Mouse (Mus musculus): ENCODE results near the gene Rasal3.

The Rasal3 gene

DNA sequence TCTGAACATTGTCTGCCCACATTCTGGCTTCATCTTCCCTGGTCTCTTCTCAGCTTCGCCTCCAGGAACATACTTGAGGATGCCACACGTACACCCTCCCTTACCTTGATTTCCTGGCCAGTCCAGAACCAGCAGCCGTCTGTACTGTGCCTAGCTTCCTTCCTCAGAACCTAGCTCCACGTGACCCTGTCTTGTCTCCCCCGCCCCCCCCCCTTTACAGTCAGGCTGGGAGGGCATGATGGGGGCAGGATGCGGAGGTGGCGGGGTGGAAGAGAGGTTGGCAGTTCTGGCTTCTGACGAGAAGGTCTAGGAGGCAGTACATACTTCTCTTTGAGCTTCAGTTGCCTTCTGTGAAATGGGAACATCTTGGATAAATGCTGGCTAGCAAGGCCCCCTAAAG lies at the start of gene Rasal3:
Rasal3 (minus strand) TSS at position 167 of the 400 bp plus-strand sequence.
- peak; percentile 10 for DNase-seq (ENCODE audit: low spot score)

DNA sequence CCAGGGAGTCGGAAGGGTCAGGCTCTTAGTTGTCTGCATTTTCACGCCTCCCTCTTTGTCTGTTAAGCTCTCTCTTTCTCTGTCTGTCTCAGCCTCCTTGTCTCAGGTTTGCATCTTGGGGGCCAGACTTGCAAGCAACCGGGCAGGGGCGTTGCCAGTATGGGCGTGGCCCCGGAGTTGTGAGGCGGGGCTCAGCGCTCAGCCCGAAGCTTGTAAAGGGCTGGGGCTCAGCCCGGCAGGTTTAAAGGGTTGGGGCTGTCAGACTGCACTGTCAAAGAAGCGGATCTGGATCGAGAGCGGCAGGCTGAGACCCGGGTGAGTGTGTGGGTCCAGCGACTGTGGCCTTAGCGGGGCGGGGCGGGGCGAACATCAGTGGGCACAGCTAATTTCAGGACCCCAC lies 49.1 kb upstream of the Rasal3 start, which contains the start of gene Cyp4f39:
Cyp4f39 (plus strand) TSS at position 242 of the 400 bp plus-strand sequence.
- DNase-seq (ENCODE audit: low spot score), result peak; percentile 1

DNA sequence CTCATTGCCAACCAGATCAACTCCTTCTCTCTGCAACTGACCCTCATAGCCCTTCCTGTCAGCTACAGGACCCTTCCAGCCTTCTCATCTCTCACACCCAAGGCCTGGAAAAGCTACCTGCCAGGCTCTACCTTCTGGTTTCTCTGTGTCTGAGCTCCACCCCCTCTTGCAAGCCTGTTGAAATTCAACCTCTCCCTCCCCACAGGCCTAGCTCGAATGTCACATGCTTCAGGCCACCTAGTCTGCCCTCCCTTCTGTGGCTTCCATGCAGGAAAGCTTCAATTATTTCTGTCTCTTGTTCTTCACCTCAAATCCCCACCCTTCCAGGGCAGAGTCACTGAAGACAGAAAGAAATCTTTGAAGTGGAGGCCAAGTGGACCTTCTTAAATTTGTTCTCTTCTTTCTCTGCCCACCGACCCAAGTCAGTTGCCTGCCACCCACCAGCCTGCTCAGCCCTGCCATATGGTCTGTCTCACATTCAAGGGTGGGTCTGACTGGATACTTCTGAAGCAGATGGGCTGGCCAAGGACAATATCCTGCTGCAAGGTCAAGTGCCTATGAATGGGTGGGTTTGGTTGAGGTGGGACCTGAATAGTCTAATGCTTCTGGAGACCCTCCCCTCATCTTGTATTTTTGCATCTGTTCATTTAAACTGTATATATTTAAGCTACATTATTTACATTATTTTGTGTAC lies 47.6 kb upstream of the Rasal3 start:
- DNase-seq (ENCODE audit: low spot score), result no peak

DNA sequence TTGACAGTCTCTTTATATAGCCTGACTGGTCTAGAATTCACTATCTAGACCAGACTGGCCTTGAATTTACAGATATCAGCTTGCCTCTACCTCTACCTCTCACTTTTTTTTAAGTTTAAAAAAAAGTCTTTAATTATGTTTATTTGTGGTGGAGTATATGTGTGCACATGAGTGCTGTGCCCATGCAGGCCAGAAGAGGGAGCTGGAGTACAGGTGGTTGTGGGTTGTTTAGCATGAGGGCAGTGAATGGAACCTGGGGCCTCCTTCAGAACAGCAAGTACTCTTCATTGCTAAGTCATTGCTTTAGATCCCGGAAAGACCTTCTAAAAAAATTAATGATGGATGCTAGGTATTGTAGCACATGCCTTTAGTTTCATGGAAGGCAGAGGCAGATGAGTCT lies 45.7 kb upstream of the Rasal3 start:
- DNase-seq (ENCODE audit: low spot score), result no peak

DNA sequence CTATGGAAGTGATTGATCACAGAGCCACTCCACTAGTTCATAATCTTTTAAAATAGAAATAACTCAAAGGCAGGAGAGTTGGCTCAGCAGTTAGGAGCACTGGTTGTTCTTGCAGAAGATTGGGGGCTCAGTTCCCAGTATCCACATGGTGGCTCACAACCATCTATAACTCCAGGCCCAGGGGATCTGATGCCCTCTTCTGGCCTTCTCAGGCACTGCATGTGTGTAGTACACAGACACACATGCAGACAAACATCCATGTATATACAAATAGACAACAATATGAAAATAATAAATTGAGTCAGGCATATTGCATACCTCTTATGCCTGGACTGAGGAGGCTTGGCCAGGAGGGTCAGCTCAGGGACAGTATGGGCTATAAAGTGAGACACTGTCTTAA lies 43.8 kb upstream of the Rasal3 start:
- DNase-seq (ENCODE audit: low spot score), result no peak

DNA sequence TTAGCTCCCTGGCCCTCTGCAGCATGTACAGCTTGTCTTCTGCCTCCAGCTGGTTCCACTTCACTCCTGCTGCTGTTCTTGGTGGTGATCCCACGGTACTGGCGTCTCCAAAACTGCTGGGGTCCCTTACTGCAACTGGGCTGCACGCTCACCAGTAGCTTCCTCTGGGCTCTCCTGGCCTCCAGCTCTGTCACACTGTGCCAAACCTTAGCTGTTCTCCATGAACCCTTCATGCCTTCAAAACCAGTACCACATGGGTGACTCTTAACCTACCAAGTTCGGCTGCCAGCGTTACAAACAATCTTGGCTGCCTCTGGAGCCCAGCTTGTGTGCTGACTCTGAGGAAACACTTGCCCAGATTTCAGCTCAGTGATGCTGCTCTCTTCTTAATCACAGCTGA lies 41.6 kb upstream of the Rasal3 start:
- no peak for DNase-seq (ENCODE audit: low spot score)

DNA sequence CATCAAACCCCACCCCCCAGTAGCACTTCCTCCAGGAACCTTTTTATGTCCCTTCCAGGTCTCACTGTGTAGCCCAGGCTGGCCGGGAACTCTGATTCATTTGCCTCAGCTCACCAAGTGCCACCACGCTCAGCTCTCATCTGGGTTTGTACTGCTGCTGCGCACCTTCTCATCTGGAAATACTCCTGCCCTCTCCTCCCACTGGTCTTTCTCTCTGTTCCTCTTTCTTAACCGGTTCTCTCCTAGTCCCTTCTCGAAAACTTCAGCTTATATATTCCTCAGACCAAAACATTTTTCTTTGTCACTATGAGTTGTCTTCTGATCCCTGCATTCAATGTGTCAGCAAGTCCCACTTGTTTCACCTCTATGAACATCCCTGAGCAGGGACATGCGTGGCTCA lies 39.9 kb upstream of the Rasal3 start:
- DNase-seq (ENCODE audit: low spot score), result no peak

DNA sequence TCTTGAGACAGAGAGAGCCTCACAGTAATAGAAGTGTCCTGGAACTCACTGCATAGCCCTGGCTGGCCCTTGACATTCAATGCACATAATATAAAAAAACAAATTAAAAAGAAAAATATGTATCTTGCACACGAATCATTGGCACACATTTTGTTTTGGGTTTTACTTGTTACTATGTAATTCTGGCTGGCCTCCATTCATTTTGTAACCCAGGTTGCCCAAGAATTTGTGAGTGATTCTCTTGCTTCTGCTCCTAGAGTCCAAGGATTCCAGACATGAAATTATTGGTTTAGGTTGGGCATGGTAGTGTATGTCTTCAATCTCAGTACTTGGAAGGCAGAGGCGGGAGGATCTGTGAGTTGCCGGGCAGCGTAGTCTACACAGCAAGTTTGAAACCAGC lies 33.7 kb upstream of the Rasal3 start:
- DNase-seq (ENCODE audit: low spot score), result no peak

DNA sequence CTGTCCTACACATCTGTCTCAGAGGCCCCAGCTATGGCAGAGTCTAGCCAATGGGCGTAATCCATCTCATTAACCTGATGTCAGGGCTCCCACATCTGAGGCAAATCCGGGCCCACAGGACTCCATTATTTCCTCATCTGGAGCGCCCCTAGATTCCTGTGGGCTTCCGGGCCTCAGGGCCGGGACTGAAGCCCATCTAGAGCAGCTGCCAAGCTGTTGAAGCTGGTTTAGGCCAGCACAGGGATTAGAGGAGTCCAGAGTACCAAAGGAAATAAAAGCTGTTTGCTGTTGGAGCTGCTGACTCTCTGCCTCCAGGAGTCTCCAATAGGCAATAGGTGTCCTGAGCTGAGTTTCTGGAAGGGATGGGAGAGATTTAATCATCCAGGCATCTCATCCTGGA lies 31.8 kb upstream of the Rasal3 start:
- no peak for DNase-seq (ENCODE audit: low spot score)

DNA sequence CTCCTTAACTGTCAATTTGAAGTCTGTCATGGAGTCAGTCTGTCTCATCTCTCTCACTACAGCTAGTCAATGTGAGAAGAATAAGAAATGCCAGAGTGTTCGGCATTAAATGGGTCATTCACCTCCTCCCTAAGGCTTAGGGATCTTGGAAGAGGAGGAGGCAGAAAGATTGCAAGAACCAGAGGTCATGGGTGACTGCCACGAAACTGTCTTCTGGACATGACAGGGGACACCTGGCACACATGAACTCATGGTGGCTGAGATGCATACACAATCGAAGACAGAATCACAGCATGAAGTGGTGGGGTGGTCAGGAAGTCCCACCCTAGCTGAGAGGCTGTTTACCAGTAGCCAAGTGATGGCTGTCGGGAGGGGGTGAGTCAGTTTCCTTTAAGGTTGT lies 30.9 kb upstream of the Rasal3 start:
- DNase-seq (ENCODE audit: low spot score), result no peak

DNA sequence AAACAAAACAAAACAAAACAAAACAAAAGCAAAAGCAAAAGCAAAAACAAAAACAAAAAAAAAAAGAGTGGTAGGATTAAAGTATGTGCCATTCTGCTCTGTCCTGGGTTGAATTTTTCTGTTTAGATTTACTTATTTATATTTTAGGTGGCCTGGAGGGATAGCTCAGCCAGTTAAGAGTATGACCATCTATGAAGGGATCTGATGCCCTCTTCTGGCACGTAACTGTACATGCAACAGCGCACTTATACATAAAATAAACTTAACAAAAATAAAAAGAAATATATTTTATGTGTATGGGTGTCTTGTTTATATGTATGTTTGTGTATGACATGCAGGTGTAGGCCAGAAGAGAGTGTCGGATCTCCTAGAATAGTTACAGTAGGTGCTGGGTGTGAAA lies 28.6 kb upstream of the Rasal3 start:
- DNase-seq (ENCODE audit: low spot score), result no peak

DNA sequence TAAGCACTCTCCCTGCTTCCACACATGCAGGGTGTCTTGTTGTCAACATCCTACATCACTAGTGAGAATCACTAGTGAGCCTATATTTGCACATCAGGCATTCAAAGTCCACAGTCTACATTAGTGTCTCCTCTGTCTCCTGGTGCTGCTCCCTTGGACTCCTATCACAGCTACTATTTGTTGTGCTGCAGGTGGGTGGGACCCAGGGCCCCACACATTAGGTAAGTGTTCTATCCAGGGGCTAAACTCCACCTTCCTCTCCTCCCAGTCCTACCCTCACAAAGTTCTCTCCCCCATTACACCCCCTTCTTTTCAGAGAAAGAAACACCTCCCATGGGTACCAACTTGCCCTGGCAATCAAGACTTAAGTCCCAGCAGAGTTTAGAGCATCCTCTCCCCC lies 23.2 kb upstream of the Rasal3 start:
- DNase-seq (ENCODE audit: low spot score), result no peak

DNA sequence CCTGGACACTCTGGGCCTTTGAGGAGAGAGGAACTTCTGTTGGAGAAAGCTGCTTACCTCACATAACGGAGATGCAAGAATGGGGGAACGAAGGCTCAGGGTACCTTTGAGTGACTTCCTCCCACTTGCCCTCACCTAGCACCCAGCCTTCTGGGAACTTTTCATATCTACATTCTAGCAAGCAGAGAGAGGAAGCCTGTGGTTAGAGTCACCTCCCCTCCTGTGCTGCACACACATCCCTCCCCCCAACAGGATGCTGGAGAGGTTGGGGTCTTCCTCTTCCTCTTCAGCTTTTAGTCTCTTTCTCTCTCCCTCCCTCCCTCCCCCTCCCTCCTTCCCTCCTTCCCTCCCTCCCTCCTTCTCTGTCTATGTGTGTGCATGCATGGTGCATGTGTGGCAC lies 20.7 kb upstream of the Rasal3 start, which contains the start of gene Pglyrp2:
Pglyrp2 (minus strand) TSS at position 134 of the 400 bp plus-strand sequence.
- DNase-seq (ENCODE audit: low spot score), result peak; percentile 27

DNA sequence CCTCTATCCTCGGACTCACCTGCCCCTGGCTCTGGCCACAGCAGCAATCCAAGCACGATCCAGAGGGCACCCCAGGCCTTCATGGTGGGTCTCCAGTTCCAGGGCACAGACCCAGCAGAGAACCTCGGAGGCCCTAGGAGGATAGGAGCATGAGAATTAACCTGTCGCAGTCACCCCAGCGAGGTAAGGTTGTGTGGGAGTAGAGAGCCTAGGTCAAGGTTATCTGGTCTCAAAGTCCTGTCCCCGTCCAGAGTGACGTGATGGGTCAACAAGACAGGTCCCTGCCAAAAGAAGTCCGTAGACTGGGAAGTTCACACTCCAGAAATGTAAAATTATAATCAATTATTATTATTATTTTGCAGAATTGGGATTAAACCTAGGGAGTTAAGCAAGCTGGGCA lies 17.4 kb upstream of the Rasal3 start:
- DNase-seq (ENCODE audit: low spot score), result no peak

DNA sequence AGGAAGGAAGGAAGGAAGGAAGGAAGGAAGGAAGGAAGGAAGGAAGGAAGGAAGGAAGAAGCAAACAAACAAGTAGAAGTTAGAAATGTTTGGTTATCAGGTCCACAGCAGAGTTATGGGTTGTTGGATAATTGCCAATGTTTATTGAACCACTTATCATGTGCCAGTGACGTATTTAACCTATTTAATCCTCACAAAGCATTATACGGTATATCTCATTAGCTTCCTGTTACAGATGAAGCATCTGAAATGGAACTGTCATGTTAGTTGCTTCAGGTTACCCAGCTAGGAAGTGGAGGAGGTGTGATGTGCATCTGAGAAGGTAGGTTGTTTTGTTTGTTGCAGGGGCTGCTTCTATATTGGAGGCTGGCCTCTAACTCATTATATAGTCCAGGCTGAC lies 16.6 kb upstream of the Rasal3 start:
- DNase-seq (ENCODE audit: low spot score), result no peak

DNA sequence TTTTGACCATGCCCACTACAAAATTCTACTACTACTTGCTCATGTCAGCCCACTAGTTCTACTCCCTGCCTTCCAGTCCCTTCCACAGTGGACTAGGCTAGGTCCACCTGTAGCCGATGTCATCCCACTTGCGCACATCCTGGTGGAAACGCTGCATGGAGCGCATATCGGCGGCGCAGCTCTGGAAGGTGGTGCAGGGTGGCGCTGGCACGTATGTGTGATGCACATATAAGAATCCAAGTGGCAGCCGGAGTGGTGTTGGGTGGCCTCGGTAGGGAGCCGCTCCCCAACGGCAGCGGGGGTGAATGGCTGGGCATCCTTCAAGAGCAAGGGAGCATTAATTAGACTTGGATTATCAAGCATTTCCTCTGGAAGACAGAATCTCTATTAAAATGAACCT lies 13.4 kb upstream of the Rasal3 start:
- no peak for DNase-seq (ENCODE audit: low spot score)

DNA sequence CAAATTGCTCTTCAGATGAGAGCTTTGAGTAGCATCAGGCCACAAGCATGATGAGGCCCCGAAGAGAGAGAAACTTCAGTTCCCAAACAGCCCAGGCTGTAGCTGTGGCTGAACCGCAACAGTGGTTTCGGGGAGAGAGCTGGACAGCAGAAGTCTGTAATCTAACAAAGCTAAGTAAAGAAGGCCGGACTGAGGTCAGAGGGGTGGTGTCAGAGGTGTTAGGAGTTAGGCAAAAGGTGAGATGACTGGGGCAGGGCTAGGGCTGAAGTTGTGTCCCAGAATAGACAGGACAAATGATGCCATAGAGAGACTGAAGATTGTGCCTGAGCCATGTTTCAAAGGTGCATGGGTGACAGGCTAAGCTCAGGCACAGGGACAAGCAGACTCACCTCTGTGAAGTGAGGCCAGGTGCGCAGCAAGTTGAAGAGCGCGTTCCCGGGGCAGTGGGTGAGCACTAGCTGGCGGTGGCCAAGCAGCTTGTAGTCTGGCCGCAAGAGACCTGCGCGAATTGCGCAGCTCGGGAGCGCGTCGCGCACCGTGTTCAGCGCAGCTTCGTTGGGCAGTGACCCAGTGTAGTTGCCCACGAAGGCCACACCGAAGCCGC lies 12.1 kb upstream of the Rasal3 start:
- no peak for DNase-seq (ENCODE audit: low spot score)

DNA sequence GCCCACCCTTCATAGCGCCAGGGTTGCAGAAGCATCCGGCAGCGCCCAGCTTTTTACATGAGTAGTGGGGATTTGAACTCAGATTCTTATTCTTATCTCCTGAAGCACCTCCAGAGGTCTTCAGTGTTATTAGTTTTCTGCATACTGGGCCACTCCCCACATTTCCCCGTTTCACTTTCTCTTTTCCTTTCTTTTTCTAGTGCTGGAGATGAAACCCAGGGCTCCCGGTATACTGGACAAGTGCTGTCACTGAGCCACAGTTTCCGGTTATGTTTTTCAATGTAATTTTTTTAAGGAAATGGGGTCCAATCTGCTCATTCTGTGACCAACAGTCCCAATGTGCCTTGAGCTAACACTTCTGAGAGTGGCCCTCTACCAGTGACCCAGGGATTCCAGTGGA lies 8.5 kb upstream of the Rasal3 start:
- no peak for DNase-seq (ENCODE audit: low spot score)

DNA sequence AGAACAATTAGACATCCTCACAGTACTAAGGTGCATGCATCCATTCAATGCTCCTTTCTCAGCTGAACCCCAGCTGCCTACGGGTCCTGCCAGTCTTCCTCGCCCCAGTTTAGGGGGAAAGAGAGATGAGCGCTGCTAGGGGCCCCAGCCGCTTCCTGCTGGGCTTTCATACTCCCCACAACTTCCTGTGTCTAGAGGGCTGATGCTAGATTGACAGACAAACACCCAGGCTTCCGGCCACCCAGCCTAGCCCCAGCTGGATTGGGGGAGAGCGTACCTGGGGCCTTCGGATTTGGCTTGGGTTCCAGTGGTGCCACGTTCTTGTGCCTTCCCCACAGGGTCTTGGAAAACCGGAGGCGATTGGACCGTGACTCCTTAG lies 615 bp downstream of the Rasal3 start:
- peak; percentile 36 for DNase-seq (ENCODE audit: low spot score)

DNA sequence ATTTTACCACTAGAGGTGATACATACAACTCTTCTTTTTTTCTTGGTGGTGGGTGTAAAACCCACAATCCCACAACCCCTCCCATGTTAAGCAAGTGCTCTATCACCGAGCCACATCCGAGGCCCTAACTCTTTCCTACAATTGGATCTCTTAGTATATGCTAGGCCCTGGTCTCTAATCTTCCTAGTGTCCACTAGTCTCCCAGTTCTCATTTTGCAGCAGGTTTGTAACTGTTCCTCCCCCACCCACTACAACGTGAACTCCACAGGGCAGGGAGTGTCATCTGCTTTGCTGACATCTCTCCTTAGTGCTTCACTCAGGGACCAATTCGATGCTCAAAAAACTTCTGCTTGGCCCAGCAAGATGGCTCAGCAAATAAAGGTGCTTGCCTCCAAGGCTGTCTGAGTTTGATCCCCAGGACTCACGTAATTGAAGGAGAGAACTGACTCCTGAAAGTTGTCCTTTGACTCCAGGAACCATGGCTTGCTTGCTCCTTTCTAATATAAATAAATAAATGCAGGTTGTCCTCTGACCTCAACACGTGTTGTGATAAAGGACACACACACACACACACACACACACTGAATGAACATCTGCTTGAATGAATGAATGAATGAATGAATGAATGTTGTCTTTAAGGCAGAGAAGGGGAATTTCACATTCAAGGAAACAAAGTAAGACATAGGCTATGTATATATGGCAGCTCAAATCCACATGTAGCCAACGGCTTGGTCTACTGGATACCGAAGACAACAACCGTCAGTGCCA lies 1.2 kb downstream of the Rasal3 start:
- no peak for DNase-seq (ENCODE audit: low spot score)

DNA sequence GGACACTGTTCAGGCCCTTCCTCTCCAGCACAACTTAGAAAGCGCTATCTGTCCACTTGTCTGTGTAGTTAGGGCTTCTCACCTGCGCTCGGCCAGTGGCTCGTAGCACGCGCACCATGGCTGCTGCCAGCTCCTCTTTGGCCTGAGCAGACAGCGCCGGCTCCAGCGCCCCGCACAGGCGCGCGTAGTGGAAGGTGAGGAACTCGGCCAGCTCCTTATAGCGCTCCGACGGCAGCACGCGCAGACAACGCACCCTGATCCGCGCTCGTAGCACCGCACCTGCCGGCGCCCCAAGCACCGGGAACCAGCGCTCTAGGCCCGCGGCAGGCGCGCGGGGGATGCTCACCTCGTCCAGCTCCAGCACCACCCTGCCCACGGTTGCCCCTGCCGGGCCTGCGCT lies 7.1 kb downstream of the Rasal3 start:
- no peak for DNase-seq (ENCODE audit: low spot score)

DNA sequence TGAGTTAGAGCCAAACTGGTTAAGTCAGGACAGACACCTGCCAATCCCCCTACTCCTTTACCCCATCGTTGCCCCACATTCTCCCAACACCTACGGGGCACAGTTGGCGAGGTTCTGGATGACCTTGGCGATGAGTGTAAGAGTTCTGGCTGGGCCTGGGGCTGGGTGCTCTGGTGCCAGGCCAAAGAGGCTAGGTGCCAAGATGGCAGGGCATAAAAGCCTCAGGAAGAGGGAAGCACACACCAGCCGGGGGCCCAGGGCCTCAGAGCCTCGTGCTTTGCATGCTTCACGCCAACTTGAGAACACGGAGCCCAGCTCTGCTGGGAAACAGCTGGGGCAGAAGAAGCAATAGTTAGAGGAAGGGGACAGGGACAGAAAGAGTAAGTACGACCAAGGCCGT lies 9.4 kb downstream of the Rasal3 start:
- no peak for DNase-seq (ENCODE audit: low spot score)

DNA sequence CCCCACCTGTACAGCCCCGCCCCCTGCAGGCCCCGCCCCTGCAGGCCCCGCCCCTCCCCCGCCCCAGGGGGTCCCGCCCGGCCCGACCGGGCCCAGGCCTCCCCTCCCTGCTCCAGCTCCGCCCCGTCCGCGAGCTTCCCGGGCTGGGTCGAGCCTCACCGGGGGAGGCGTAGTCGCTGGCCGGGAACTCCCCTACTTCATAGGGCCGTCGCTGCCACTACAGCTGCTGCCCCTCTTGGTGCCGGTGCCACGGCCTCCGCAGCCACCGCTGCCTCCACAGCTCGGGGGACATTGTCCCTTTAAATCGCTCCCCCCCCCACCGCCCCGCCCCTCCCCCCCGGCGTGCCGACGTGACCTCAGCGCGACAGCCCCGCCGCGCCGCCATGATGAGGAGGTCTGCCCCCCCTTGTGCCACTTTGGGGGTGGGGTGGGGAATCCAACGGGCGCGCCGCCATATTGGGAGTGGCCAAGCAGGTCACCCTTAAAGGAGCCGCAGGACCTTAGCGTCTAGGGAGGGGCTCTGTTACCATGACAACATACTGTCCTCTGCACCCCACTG lies 14.2 kb downstream of the Rasal3 start, which contains the start of gene Wiz:
Wiz (minus strand) TSS at position 339 of the 559 bp plus-strand sequence.
- DNase-seq (ENCODE audit: low spot score), result peak; percentile 95

Measured in lung, postnatal 25 days (tissue).